Mouse (Mus musculus) c-Kit-positive CD71-negative TER-119-negative erythroid progenitor cells, embryonic 14.5 days (primary cell): ENCODE data around the gene Rpl37a.

Source experiments
- DNase-seq: peaks from one replicate; pipeline ENCODE4 v3.0.0-alpha.2; 2013; ENCODE audit warnings: low read depth

The Rpl37a gene

GRCm38 (mm10) chr1:72738946-72739680, 28.0 kb downstream of the Rpl37a start:
- DNase-seq: no peak

- DNase-seq: no peak
Measured at GRCm38 (mm10) chr1:72739681-72740063, 28.6 kb downstream of the Rpl37a start.

- no peak for DNase-seq
Measured at GRCm38 (mm10) chr1:72741406-72741805, 30.3 kb downstream of the Rpl37a start.

- DNase-seq: no peak
Measured at GRCm38 (mm10) chr1:72744816-72745506, 33.9 kb downstream of the Rpl37a start.

- DNase-seq: no peak
Measured at GRCm38 (mm10) chr1:72746382-72746781, 35.3 kb downstream of the Rpl37a start.

- DNase-seq: peak; percentile 2
Measured at GRCm38 (mm10) chr1:72751371-72751781, 40.3 kb downstream of the Rpl37a start.

GRCm38 (mm10) chr1:72753211-72753610, 42.1 kb downstream of the Rpl37a start:
- no peak for DNase-seq

GRCm38 (mm10) chr1:72755227-72755626, 44.1 kb downstream of the Rpl37a start:
- DNase-seq: no peak

GRCm38 (mm10) chr1:72755801-72756200, 44.7 kb downstream of the Rpl37a start:
- no peak for DNase-seq

GRCm38 (mm10) chr1:72759758-72760157, 48.7 kb downstream of the Rpl37a start:
- no peak for DNase-seq
